In the genomic region with DNA sequence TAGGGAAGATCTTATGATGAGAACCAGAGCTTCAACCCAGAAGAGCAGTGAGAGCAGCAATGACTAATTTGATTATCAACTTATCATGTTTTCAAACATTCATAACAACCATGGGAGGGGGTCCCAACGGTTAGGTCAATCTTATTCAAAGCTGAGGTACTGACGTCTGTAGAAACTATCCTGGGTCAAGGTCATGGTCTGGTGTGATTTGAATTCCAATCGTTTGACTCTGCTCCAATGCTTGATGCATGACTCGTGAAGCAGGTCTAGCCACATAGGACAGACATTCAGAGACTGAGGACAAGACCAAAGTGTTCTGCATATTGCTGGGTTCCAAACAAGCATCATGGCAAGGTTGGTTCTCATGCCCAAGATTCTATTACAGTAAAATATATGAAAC, we compare ENCODE assay signal across 17 mouse cellular contexts.
"Had no signal": no experiment of that assay in that cellular context is flagged by ENCODE, and none has a peak within 500 bp of the region (broad histone marks: within the 10 kb centered on the region; RNA-seq: fewer than 3 reads in every experiment).

No protein-coding gene starts in this region.

- H3K9me3 ChIP-seq: intestine, embryonic 15.5 days; kidney, embryonic 15.5 days; limb, embryonic 10.5 days; limb, embryonic 13.5 days; liver, embryonic 12.5 days; liver, embryonic 15.5 days had no signal

- H3K27me3 ChIP-seq: intestine, embryonic 15.5 days; kidney, embryonic 15.5 days; limb, embryonic 13.5 days; liver, embryonic 12.5 days; liver, embryonic 15.5 days; midbrain, embryonic 13.5 days had no signal

- H3K36me3 ChIP-seq: intestine, embryonic 15.5 days; kidney, embryonic 15.5 days; limb, embryonic 10.5 days; limb, embryonic 13.5 days; liver, embryonic 12.5 days; liver, embryonic 15.5 days; midbrain, embryonic 13.5 days had no signal

- H3K4me1 ChIP-seq: intestine, embryonic 15.5 days; limb, embryonic 10.5 days; limb, embryonic 13.5 days; liver, embryonic 12.5 days; liver, embryonic 15.5 days had no signal

- H3K27ac ChIP-seq: intestine, embryonic 15.5 days; kidney, embryonic 15.5 days; limb, embryonic 10.5 days; limb, embryonic 13.5 days; liver, embryonic 12.5 days; liver, embryonic 15.5 days; midbrain, embryonic 13.5 days had no signal

- ATAC-seq: intestine, embryonic 15.5 days; liver, embryonic 12.5 days; midbrain, embryonic 13.5 days; midbrain, embryonic 16.5 days had no signal

- DNase-seq: kidney, adult 11 months; kidney, adult 8-10 months; kidney, postnatal 10 days; kidney, postnatal 4 days; liver; lung, adult 18-20 months; thymus, adult 2 months; thymus, postnatal 14 days; thymus, postnatal 4 days had no signal

- H3K9ac ChIP-seq: intestine, embryonic 15.5 days; kidney, embryonic 15.5 days; limb, embryonic 13.5 days; liver, embryonic 12.5 days; liver, embryonic 15.5 days; midbrain, embryonic 13.5 days had no signal

- H3K4me2 ChIP-seq: intestine, embryonic 15.5 days; kidney, embryonic 15.5 days; limb, embryonic 13.5 days; liver, embryonic 12.5 days; liver, embryonic 15.5 days; midbrain, embryonic 13.5 days had no signal

- H3K4me3 ChIP-seq: intestine, embryonic 15.5 days; kidney, embryonic 15.5 days; limb, embryonic 10.5 days; limb, embryonic 13.5 days; liver, embryonic 12.5 days; liver, embryonic 15.5 days; midbrain, embryonic 13.5 days had no signal
